Mouse (Mus musculus): ENCODE results near the gene Ddhd1.
A peak's percentile ranks its signal among the peaks of the same experiment; 100 is the strongest.

Ddhd1 gene

DNA sequence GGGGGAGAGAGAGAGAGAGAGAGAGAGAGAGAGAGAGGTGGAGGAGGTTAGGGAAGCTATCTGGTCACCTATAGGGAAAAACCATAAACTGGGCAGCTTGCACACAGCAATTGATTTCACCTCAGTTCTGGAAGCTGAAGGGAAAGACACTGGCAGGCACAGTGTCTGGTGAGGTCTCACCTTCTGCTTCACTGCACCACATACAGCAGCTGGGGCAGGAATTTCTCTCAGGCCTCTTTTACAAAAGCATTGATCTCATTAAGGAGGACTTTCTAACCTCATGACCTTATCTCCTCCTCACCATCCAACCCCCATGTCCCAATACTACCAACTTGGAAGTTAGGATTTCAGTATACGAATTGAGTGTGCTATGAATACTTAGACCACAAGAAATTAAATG, 13.2 kb downstream of the Ddhd1 start:
- DNase-seq (ENCODE audit: inconsistent ontology term) = no peak

GRCm38 (mm10) chr14:45644202-45644601, 13.7 kb downstream of the Ddhd1 start:
- DNase-seq (ENCODE audit: inconsistent ontology term) = no peak

DNA sequence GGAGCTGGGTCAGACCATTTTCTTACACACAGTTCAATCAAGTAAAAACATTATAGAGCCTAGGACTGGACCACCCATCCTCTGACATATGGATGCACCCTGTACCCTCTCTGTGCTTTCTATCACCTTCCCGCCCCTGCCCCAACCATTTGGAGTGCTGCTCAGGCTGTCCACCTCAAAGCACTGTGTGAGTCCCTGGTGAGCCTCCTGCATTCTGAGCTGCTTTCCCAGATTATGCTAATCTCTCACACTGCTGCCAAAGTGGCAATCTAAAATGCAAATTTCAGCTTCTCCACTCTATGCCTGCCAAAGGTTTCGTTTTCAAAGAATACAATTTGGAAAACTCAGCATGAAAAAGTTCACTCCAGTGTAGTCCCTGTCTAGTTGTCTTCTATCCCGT, 14.5 kb downstream of the Ddhd1 start:
- DNase-seq (ENCODE audit: inconsistent ontology term) = no peak

GRCm38 (mm10) chr14:45642795-45643194, 15.1 kb downstream of the Ddhd1 start:
- no peak for DNase-seq (ENCODE audit: inconsistent ontology term)

- no peak for DNase-seq (ENCODE audit: inconsistent ontology term)
Observed at GRCm38 (mm10) chr14:45642217-45642616, 15.7 kb downstream of the Ddhd1 start.

DNA sequence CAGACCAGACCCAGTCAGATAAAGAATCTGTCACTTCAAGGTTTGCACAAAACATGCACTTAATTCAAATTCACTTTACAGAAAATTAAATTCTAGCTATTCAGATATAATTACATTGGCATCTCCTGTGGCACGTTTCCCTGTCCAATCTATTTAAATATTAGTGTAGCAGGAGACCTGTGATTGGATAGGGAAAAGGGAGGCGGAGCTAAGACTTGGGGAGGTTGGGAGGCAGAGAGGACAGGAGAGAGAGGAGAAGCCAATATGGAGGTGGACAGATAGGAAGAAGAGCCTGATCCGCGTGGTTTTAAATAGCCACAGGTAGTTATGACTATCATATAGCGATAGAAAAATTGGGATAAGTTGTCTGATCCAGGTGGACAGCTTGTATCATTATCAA, 19.2 kb downstream of the Ddhd1 start:
- no peak for DNase-seq (ENCODE audit: inconsistent ontology term)

DNA sequence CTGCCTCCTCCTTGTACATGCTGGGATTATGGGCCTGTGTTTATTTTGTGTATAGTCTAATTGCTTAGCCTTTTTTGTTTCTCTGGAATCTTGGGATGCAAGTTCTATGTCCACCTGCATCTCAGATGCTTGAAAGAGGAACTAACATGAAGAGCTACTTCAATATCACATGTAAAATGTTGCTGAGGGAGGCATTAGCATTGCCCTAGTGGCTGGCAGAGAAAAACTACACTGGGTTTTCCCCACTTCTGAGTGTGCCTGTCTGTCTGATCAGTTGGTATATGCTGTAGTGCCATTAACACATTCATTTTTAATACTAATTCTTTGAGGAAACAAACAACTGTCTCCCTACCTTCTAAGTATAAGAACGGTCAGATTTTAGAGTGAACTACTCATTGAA, 22.4 kb downstream of the Ddhd1 start:
- DNase-seq (ENCODE audit: inconsistent ontology term) = no peak

GRCm38 (mm10) chr14:45632756-45633537, 25.0 kb downstream of the Ddhd1 start:
- DNase-seq (ENCODE audit: inconsistent ontology term) = no peak

- DNase-seq (ENCODE audit: inconsistent ontology term) = no peak
Observed at GRCm38 (mm10) chr14:45630544-45630943, 27.4 kb downstream of the Ddhd1 start.

GRCm38 (mm10) chr14:45629938-45630337, 28.0 kb downstream of the Ddhd1 start:
- no peak for DNase-seq (ENCODE audit: inconsistent ontology term)

- DNase-seq (ENCODE audit: inconsistent ontology term) = no peak
Observed at GRCm38 (mm10) chr14:45618351-45618750, 39.6 kb downstream of the Ddhd1 start.

GRCm38 (mm10) chr14:45616526-45616925, 41.4 kb downstream of the Ddhd1 start:
- no peak for DNase-seq (ENCODE audit: inconsistent ontology term)

- DNase-seq (ENCODE audit: inconsistent ontology term) = no peak
Observed at GRCm38 (mm10) chr14:45615776-45616175, 42.2 kb downstream of the Ddhd1 start.

- DNase-seq (ENCODE audit: inconsistent ontology term) = no peak
Observed at GRCm38 (mm10) chr14:45614822-45615221, 43.1 kb downstream of the Ddhd1 start.

DNA sequence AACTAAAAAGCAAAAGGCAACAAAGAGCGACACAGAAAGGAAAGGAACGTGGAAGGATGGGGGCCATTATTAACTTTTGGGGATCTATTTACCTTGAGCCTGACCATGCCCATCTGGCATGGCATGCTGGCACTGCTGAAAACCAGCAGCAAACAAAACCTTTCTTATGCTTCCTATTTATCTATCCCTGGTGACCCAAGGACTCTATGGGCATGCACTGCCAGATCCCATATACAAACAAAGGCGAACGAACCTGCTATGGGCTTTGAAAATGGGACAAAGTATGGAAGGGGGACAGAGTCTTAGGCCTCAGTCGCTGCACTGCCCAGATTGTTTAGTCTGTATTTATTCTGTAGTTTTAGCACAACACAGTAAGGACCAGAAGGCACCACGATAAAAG, 43.5 kb downstream of the Ddhd1 start:
- DNase-seq (ENCODE audit: inconsistent ontology term) = no peak

GRCm38 (mm10) chr14:45611654-45612053, 46.3 kb downstream of the Ddhd1 start:
- DNase-seq (ENCODE audit: inconsistent ontology term) = no peak

GRCm38 (mm10) chr14:45602002-45602401, 55.9 kb downstream of the Ddhd1 start:
- DNase-seq (ENCODE audit: inconsistent ontology term) = peak; percentile 15

DNA sequence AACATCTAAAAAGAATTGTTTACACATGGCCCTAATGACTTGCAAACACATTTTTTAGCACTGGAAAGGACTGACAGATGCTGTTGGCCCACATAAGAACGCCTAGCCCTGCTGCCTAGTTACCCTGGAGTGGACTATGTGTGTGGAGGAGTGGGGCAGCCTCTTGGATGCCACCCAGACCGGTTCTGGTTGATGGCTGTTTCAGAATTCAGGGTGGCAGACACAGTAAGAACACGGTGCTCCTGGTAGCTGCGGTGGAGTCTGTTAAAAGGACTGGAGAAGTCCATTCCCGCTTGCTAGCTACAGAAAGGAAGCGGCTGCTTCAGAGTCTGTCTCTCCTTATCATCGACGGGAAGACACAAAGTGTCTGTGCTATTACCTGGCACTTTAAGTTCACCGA, 57.4 kb downstream of the Ddhd1 start:
- DNase-seq (ENCODE audit: inconsistent ontology term) = no peak

DNA sequence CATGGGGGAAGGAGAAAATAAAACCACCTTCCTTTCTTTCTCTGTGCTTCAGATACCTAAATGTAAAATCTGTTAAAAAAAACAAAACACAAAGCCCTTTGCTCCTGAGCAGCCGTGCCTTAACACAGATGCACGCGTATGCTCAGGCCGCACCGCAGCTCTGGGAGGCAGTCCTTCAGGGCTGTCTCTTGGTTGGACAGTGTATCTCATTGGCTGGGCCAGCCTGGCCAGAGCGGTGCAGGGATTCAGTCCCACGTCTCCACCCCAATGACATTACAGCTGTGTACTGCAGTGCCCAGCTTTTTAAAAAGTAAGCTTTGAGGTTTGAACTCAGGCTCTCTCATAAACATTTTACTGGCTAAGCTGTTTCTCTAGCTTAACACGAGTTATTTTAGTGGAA, 60.1 kb downstream of the Ddhd1 start:
- DNase-seq (ENCODE audit: inconsistent ontology term) = no peak

GRCm38 (mm10) chr14:45593261-45593660, 64.7 kb downstream of the Ddhd1 start:
- no peak for DNase-seq (ENCODE audit: inconsistent ontology term)

DNA sequence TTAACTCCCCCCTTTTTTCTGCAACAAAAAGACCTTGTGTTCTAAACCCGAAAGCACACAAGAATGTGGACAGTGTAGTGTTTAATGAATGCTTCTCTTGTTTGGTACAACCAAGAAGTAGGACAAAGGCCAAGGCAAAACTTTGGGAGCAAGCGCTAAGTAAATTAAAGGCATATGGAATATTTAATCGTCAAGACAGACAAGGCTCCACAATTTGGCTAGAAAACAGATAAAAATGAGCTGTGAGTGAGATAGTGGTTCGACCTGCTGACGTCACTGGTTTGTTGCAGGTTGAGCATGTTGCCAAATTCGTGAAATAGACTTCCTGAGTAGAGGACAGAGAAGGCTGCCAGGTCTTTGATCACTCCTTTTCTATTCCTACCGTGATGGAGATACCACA, 69.5 kb downstream of the Ddhd1 start:
- DNase-seq (ENCODE audit: inconsistent ontology term) = peak; percentile 73

- peak; percentile 54 for DNase-seq (ENCODE audit: inconsistent ontology term)
Observed at GRCm38 (mm10) chr14:45587536-45587935, 70.4 kb downstream of the Ddhd1 start.

- no peak for DNase-seq (ENCODE audit: inconsistent ontology term)
Observed at GRCm38 (mm10) chr14:45583494-45584027, 74.4 kb downstream of the Ddhd1 start.

Measured in Muller cell, postnatal 12 days (primary cell).